Mouse (Mus musculus) cerebellum, adult 2 months (tissue): ENCODE data around the gene Unc93a.
"Not testable (repeated sequence)": the region's sequence is repeated elsewhere in the genome, so short reads cannot be mapped to it uniquely, and the experiment has no call there.

Experiments used
- CTCF ChIP-seq: fragments of 200-500 bp; IDR thresholded peaks from 2 replicates; pipeline ENCODE4 v1.5.1; 2011; ENCODE audit warnings: low read depth, mild to moderate bottlenecking, control low read depth, low read length, moderate library complexity, borderline replicate concordance; ENCODE audit not compliant: insufficient read depth
- POLR2A ChIP-seq: fragments of 200-500 bp; IDR thresholded peaks from 2 replicates; pipeline ENCODE4 v1.6.1; 2011; ENCODE audit warnings: low read length, control low read depth, borderline replicate concordance; ENCODE audit not compliant: insufficient read depth

DNA sequence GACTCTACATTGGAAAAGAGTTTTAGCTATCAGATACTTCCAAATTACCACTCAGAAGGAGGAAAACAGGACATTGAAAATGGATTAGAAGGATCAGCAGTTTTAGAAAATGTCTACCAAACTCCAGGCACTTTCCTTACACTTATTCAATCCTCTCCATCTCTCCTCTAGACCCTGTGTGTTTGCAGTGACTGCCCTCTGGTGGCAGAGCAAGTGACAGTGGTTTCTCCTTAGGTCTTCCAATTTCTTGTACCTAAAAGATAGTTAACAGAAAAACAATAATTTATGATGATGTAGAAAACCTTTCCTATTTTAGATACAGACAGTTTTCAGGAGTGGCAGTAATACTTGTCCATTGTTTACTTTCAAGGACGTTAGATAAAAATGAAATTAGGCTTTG lies 44.0 kb upstream of the Unc93a start:
- TF ChIP-seq CTCF, POLR2A: not testable (repeated sequence)
